Mouse (Mus musculus) cerebellum, adult 8-10 months (tissue): ENCODE measurements at regions not wholly inside any gene's neighbourhood (a gene's known extent, or its start where the extent isn't known, plus 50 kb on each side); places are given as distances from the start of the nearest gene placed in this dataset.

Source experiments
- DNase-seq: peaks from one replicate; pipeline ENCODE4 v3.0.0; 2022

DNA sequence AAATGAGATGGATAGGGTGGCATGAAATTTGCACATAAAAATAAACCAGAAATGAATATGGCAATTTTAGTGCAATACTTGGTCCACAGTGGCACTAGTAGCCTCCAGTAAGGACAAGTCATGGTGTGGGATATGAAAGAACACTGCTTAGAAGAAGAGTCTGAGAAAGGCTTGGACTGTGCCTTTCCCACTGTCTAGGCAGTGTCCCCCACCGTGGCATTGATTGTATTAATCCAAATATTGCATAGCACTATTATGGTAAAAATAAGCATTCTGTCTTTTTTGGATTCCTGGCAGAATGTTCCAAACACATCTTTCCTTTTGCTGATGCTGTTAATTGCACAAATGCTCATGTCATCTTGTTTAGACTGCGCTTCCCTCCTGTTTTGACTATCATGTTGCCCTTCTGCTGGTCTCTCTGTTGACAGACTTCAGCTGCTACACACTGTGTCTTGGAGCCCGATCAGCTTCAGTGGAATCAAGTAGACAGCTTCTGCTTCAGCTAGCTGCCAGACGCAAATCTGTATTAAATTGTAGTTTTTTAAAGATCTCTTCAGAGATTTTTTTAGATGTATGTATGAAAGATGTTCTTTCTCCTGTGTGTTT, 186.2 kb upstream of the Robo2 start:
- no peak for DNase-seq

DNA sequence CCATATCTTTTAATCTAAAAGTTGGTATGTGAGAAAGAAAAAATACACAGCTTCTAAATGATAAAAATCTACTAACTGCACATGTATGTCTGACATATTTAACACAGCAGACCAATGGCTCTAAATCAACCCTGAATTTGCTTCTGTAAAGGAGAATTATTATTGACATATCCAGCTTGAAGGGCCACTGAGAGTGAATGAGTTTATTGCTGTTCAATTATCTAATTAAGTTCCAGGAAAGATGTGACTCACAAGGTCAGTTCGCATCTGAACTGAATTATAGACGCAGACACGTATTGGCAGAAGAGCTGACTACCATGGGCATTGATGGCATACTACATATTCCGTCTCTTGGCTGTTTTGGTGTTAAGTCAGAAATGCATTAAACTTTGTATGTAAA, 180.3 kb upstream of the Robo2 start:
- DNase-seq: no peak

DNA sequence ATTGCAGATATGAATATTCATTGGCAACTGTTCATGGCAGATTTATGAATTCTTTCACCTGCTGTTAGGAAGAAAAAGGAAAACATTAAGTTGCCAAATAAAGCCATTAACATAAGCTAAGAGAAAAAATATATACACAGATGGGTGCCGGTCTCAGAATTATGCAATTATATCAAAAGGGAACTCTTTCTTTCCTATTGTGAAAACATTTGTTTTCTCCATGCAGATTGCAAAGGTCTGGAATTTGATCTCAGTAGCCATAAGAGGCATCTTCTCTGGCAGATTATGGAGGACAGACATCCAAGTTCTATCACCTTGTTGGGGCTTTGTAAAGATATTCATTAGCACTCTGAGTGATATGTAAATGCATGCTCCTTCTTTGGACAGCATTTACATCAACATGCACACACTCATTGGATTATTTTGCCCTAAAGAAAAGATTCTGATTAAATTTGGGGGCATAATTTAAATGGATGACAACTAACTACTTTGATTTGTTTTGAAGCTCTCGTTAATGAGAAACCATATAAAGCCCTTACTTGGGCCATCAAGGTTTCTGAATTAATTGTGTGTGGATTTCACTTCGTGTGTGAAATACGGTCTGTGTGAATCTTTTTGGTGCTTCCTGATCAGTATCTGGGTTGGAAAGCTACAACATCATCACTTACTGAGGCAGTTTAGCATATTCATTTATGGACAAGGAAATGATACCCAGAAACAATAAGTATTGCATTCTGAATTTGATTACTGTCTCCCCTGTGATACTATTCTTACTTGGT, 171.2 kb upstream of the Robo2 start:
- no peak for DNase-seq

DNA sequence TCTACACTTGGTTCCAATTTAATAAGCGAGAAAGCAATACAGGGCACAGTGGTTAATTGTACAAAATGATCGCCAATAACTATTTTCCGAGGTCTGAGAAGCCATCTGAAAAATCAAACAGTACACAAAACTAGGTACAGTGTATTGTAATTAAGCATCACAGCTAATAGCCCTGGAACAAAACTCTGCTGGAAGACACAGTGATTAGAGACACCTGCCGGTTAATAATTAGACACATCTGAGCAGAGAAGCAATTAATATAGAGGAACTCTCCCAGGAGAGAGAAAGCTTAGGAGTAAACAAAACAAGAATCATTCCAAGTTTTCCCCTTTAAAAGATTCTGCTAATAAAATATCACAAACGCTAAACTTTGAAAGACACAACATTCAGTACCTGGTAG, 136.7 kb upstream of the Robo2 start:
- no peak for DNase-seq

DNA sequence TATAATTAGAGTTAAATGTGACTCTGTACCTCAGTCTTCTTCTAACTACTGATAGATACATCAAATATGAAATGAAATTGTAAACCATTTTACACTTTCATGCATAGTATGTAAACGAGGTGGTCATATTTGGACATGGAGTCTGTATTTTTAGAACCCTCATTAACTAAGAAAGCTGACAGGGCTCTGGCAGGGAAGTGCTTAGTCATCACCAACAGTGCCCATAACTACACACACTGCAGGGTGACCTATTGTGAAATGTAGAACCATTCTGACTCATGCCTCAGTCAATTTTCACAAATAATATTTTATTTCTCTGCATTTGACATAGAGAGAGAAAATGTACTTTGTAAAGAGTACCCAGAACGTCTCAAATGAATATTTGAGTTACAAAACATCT, 118.9 kb upstream of the Robo2 start:
- no peak for DNase-seq

DNA sequence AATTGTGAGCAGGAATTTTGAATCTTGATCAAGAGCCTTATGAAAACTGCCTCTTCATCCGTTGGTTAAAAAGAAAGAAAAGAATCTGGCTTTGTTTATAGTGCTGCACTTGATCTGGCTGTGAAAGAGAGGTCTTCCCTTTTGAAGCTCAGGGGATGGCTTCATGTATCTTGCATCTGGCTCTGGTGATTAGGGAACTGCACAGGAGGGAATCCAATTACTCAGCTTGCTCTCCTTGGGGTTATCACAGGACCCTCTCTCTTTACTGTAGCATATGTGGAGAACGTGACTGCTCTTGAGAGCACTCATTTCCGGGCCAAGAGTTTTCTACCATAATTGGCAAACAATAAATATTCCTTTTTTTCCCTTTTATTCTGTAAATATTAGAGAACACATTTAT, 116.6 kb upstream of the Robo2 start:
- DNase-seq: no peak

DNA sequence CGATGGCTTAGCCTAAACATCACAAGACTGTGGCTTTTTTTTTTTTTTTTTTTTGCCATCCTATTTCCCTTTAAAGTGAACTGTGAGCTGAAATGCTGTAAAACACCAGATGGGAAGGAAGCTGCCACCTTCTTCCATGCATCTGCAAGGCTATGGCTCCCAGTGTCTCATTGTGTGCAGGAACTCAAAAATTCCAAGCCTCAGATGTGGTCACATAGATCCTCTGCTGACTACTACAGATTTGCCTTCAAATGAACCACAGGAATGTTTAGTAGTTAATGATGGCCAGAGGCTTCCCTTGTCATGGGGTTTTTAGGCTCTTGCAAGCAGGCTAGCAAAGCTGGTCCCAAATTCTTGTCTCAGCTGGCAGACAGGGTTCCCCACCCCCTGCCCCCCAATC, 114.9 kb upstream of the Robo2 start:
- no peak for DNase-seq

DNA sequence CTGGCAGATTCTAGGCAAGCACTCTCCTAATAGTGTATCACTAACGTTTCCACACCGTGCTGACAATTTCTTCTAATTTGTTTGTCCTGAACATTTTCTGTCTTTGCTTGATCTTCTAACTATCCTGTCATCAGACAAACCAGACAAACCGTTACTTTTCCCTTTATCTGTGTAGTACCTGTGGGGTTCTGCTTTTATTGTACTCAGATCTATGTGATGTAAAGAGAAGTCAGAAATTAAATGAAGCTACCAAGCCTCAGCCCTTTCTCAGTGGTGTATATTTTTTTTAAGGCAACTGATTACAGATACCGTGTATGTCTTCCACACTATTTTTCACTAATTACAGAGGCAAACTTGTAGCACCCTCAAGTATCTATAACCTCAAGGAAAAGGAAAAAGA, 108.9 kb upstream of the Robo2 start:
- DNase-seq: no peak

DNA sequence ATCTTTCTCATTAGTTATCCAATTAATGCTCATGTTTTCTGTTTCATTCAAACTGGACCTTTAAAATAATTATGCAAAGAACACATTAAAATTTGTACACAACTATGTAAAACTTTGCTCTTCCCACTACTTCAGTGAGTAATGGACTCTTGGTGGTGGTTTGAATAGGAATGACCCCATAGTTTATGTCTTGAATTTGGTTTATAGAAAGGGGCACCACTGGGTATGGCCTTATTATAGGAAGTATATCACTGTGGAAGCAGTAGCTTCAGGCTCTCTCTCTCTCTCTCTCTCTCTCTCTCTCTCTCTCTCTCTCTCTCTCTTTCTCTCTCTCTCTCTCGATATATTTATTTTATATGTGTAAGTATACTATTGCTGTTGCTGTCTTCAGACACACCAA, 106.3 kb upstream of the Robo2 start:
- no peak for DNase-seq

DNA sequence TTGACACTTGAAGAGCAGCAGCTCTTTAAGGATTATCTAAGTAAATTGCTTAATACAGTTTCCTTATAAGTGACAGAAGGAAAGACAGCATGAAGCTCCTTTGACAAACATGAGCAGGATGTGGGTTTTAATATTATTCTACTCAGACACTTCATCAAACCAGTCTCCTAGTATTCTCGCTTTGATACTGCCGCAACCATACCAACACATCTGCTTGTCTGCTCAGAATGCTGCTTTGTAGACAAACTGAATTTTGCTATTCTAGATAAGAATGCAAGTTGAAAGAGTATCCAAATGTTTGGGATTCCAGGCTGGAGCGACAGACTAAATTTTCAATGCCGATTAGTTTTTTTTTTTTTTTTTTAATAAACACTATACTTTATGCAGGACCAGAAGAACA, 105.7 kb upstream of the Robo2 start:
- no peak for DNase-seq

DNA sequence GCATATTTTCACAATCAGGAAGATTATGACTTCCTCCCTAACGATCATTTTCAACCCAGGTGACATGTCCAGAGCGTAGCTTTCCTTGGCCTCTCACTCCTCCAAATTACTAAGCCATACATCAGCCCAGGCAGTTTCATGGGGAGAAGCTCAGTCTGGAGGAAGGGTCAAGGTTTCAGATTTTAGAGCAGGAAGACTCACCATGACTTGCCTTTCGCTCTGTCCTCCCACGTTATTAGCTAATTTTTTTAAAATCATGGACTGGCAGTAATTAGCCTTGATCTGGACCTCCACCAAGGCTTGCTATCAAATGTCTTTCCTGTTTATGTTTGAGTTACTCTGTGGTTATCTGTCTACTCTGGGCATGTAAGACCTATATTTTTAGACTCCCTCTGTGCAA, 102.9 kb upstream of the Robo2 start:
- DNase-seq: no peak

DNA sequence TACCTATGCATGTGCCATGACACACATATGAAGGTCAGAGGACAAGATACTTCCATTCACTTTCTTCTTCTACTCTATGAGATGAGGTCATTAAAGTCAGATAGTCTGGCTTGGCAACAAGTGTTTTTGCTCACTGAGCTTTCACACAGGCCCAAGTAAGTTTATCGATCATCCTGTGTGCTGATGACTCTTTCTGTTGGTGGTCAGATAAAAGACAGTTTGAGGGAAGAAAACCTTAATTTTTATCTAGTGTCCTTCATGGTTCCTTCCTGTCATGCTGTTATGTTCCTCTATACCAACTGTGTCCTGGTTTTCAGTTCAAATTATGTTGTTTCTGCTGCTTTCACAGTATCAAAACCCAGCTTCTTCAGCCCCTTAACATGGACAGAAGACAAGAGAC, 98.8 kb upstream of the Robo2 start:
- DNase-seq: no peak

DNA sequence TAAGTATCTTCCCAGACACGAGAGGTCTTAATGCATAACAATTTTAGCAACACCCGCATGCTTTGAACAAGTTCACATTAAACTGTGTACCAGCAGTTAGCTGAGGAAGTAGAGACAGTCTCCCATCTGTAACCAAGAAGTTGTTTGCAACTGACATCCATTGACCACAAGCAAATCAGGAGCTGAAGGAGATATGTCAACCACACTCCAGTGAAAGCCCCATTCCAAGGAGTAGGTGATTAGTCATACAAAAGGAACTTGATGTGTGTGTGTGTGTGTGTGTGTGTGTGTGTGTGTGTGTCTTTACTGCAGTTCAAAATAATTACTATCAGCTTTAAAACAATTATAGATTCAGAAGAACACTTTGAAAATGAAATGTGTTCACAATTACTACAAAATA, 97.9 kb upstream of the Robo2 start:
- DNase-seq: no peak

DNA sequence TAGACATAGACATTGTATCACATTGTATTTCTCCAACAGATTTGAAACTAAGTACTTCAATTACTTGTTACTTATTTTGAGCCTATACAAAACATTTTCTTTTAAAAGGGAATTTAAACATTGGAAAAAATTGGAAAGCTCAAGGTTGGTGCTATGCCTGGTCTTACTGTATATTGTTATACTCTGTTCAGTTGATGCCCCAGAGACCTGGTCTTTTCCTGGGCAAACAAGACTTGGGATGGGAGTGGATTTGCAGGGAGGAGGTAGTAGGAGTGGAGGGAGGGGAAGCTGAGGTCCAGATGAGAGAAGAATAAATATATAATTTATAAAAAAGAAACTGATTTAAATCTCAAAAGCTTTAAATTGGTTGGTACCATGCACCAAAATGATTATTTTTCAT, 95.1 kb upstream of the Robo2 start:
- DNase-seq: no peak

DNA sequence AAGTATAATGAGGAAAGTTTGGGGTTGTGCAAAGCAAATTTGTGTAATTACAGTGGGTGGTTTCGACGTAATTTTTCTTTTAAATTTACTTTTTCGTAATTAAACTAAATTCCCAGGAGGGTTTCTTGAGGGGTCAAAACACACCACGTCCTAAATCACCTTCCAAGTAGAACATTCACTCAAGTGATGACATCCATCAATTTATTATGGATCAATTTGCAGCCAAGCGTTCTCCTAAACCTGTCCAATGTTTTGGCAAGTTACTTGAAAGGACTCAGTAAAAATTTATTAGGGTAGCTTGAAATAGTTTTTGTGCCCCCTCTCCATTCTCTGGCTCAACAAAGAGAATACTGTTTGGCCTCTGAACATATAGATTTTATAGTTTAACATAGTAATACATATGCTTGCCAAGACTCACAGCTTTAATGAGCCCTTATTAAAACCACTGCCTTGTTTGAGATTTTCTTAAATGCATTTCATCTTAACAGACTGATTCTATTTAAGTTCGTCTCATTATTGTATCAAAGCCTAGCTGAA, 94.6 kb upstream of the Robo2 start:
- DNase-seq: no peak

DNA sequence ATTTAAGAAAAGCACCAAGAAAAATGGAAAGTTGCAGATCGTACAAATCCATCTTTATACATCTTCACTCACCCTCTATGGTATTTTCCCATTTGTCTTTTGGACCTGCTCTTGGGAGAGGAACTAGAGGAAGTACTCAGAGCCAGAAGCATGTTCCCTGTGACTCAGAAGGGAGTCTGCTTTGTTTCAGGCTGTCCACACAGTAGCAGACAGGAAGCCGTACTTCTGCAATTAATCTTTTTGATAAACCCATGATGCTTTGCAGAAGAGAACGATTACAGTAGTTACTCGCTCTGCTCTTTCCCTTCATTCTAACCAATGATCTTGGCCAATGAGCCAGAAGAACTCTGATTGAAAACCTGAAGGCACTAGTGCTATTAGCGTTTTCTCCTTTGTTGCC, 92.8 kb upstream of the Robo2 start:
- DNase-seq: no peak

DNA sequence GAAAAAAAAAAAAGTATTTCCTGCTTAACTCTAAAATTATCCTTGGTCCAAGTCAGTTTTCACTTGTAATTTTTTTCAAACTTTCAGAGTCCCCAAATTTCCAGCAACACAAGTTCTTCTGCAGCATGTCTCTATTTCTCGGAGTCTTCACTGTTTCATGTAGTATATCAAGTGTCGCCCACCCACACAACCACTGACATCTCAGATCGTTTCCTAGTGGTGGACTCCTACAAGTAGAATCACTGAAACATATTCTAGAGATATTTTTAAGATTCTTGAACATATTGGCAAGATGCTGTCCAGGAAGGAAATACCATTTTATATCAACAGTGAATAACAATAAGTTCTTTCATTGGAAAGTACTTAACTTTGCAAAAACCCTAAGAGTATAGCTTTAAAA, 89.1 kb upstream of the Robo2 start:
- DNase-seq: no peak

DNA sequence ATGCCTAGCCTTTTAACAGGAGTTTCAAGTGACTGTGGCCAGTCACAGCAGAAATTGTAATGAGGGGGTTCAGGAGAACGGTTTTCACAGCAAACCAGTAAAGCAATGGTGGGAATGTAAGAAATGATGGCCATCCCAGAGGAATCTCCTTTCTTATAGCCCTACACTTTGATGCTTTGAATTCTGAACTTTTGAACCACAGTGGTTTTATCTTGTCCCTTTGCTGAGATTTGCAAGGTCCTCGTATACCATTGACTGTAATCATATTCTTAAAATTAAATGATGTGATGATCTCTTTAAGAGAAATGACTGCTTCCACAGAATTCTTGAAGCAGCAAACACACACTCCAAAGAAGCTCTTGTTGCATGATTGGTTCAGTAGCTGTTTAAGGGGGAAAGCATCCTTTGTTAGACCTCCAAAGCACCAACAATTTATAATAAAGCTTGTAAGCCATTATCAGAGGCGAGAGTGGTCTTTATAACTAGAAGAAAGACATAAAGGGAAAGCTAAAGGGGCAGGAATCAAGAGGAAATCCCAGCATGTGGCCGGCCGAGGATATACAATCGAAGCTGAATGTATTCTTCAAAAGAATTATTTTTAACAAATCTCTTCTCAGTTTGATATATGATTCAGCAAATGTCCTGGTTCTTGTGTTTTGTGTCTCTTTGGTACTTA, 56.3 kb upstream of the Robo2 start:
- DNase-seq: no peak

DNA sequence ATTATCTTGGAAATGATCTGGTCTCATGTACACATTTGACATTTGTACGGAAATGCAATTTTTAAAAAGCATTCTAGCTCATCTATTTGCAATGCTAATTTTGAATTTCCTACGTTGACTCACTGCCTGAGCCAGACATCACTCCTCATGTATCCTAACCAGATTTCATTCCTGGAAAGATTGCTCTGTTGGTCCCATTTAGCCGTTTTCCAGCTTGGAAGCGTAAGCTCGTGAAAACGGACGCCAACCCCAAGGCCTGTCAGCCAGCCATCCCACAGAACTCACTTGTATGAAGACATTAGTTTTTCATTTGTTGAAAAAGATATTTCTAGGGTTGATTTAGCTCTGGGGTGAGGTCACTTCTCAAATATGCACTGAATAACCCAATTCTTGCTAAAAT, 55.5 kb upstream of the Robo2 start:
- no peak for DNase-seq

DNA sequence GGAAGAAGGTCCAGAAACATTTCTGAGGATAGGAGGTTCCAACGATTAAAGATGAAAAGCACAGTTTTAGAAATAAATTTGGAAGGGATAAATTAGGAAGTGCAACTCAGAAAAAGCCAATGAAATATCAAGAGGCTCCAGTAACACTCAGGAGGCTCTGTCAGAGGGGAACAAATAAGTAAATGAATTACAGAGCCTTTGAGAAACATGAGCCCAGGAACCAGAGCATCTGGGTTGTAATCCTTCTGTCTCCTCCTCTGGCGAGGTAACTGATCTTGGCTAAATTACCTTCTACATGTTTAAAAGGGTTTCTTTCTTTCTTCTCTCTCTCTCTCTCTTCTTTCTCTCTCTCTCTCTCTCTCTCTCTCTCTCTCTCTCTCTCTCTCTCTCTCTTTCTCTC, 53.2 kb upstream of the Robo2 start:
- no peak for DNase-seq

DNA sequence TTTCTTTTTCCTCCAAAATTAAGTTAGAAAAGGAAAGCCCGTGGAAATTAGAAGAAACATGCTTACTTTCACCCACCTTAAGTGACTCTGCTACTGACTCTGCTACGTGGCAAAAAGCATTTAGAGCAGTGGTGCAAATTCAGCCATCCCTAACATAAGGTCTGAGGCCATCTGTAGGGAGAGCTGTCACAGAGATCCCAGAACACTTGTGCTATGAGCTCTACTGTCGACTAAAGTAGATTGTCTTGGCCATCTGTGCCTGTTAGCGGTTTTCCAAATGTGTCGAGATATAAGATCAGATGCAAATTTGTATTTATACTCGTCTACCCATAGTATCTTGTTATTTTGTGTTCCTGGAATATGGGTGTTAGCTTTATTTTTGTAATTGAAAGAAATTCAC, 52.7 kb upstream of the Robo2 start:
- DNase-seq: no peak

DNA sequence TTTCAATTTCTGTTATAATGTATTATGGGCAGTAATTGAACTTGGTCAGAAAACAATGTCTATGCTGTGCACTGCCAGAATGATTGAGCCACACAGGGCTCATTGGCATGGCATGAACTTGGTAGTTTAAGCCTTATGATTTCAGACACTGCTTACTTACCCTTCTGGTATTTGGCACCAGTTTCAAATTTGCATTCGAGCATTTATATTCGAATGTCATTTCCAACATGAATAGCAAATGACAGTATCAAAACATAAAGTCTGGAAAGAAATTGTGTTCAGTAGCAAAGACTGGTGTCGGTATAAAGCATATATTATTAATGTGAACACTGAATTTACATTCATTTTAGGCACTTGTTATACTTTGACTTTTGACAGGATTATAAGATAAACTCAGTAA, 50.8 kb upstream of the Robo2 start:
- no peak for DNase-seq
